Mouse (Mus musculus): ENCODE measurements around the gene Prcd.
"Not testable (repeated sequence)": the region's sequence is repeated elsewhere in the genome, so short reads cannot be mapped to it uniquely, and the experiment has no call there.

Prcd gene

GRCm38 (mm10) chr11:116648213-116648921 is 5.0 kb upstream of the Prcd start:
- in situ Hi-C loops (cut with MboI, MseI), result no loop called here

GRCm38 (mm10) chr11:116648976-116649375 is 4.4 kb upstream of the Prcd start:
- in situ Hi-C loops (cut with MboI, MseI), result no loop called here

- in situ Hi-C loops (cut with MboI, MseI), result no loop called here
Observed at GRCm38 (mm10) chr11:116649711-116650337, 3.5 kb upstream of the Prcd start.

- in situ Hi-C loops (cut with MboI, MseI), result no loop called here
Observed at GRCm38 (mm10) chr11:116650811-116651210, 2.5 kb upstream of the Prcd start.

- in situ Hi-C loops (cut with MboI, MseI), result no loop called here
Observed at GRCm38 (mm10) chr11:116651339-116651738, 2.0 kb upstream of the Prcd start.

- in situ Hi-C loops (cut with MboI, MseI), result no loop called here
Observed at GRCm38 (mm10) chr11:116652330-116653098, 820 bp upstream of the Prcd start.

GRCm38 (mm10) chr11:116653709-116654221 is 431 bp downstream of the Prcd start:
- in situ Hi-C loops (cut with MboI, MseI), result no loop called here

- in situ Hi-C loops (cut with MboI, MseI), result no loop called here
Observed at GRCm38 (mm10) chr11:116654255-116654821, 1.0 kb downstream of the Prcd start, which contains the start of gene Cygb. Gene Cygb, minus strand, starts transcription at chr11:116654313.

- in situ Hi-C loops (cut with MboI, MseI), result no loop called here
Observed at GRCm38 (mm10) chr11:116656348-116657191, 3.2 kb downstream of the Prcd start.

- in situ Hi-C loops (cut with MboI, MseI), result no loop called here
Observed at GRCm38 (mm10) chr11:116657311-116658223, 4.2 kb downstream of the Prcd start.

- in situ Hi-C loops (cut with MboI, MseI), result no loop called here
Observed at GRCm38 (mm10) chr11:116658238-116658637, 4.9 kb downstream of the Prcd start.

GRCm38 (mm10) chr11:116659027-116659621 is 5.8 kb downstream of the Prcd start:
- in situ Hi-C loops (cut with MboI, MseI), result no loop called here

- in situ Hi-C loops (cut with MboI, MseI), result no loop called here
Observed at GRCm38 (mm10) chr11:116660181-116660580, 6.8 kb downstream of the Prcd start.

GRCm38 (mm10) chr11:116661291-116661947 is 8.1 kb downstream of the Prcd start:
- in situ Hi-C loops (cut with MboI, MseI), result no loop called here

- in situ Hi-C loops (cut with MboI, MseI), result no loop called here
Observed at GRCm38 (mm10) chr11:116661948-116662377, 8.6 kb downstream of the Prcd start.

GRCm38 (mm10) chr11:116665289-116665688 is 12.0 kb downstream of the Prcd start:
- in situ Hi-C loops (cut with MboI, MseI), result no loop called here

GRCm38 (mm10) chr11:116666566-116666965 is 13.2 kb downstream of the Prcd start:
- in situ Hi-C loops (cut with MboI, MseI), result no loop called here

GRCm38 (mm10) chr11:116667012-116667411 is 13.7 kb downstream of the Prcd start:
- in situ Hi-C loops (cut with MboI, MseI), result not testable (repeated sequence)

GRCm38 (mm10) chr11:116667930-116668329 is 14.6 kb downstream of the Prcd start:
- in situ Hi-C loops (cut with MboI, MseI), result no loop called here

Measured in regulatory T cell (primary cell).